Mouse (Mus musculus) spleen, postnatal 14 days (tissue): ENCODE measurements at regions not wholly inside any gene's neighbourhood (a gene's known extent, or its start where the extent isn't known, plus 50 kb on each side); places are given as distances from the start of the nearest gene placed in this dataset.

Experiments
- DNase-seq, 2 experiments: peaks; one replicate each; pipeline ENCODE4 v3.0.0; 2021 to 2022; ENCODE audit warnings: low spot score in 2 of 2

GRCm38 (mm10) chr19:21913005-21913670, 135.0 kb downstream of the Cemip2 start:
- no peak for DNase-seq

- no peak for DNase-seq
These were observed 135.8 kb downstream of the Cemip2 start for GRCm38 (mm10) chr19:21913748-21914611.

GRCm38 (mm10) chr19:21914658-21915057, 136.5 kb downstream of the Cemip2 start:
- DNase-seq: no peak

GRCm38 (mm10) chr19:21918113-21918512, 140.0 kb downstream of the Cemip2 start:
- no peak for DNase-seq

GRCm38 (mm10) chr19:21919074-21919473, 140.9 kb downstream of the Cemip2 start:
- DNase-seq: no peak

GRCm38 (mm10) chr19:21940114-21940513, 162.0 kb downstream of the Cemip2 start:
- DNase-seq: no peak

- DNase-seq: no peak
These were observed 163.6 kb downstream of the Cemip2 start for GRCm38 (mm10) chr19:21941720-21942119.

GRCm38 (mm10) chr19:21942286-21942685, 164.1 kb downstream of the Cemip2 start:
- no peak for DNase-seq

- DNase-seq: peak; percentile 9 to 24
These were observed 165.3 kb downstream of the Cemip2 start for GRCm38 (mm10) chr19:21943407-21943806.

- DNase-seq: no peak
These were observed 168.2 kb downstream of the Cemip2 start for GRCm38 (mm10) chr19:21946262-21946922.

- DNase-seq: no peak
These were observed 169.9 kb downstream of the Cemip2 start for GRCm38 (mm10) chr19:21948030-21948429.

- DNase-seq: no peak
These were observed 176.2 kb upstream of the Trpm3 start for GRCm38 (mm10) chr19:21962635-21963034.

- DNase-seq: no peak
These were observed 149.0 kb upstream of the Trpm3 start for GRCm38 (mm10) chr19:21989857-21990256.

- no peak for DNase-seq
These were observed 147.9 kb upstream of the Trpm3 start for GRCm38 (mm10) chr19:21990970-21991369.

GRCm38 (mm10) chr19:21991413-21991812, 147.4 kb upstream of the Trpm3 start:
- no peak for DNase-seq

GRCm38 (mm10) chr19:21999621-22000020, 139.2 kb upstream of the Trpm3 start:
- DNase-seq: no peak

GRCm38 (mm10) chr19:22008053-22008935, 130.6 kb upstream of the Trpm3 start:
- DNase-seq: no peak

- no peak for DNase-seq
These were observed 128.6 kb upstream of the Trpm3 start for GRCm38 (mm10) chr19:22010239-22010638.

GRCm38 (mm10) chr19:22015854-22016610, 122.8 kb upstream of the Trpm3 start:
- no peak for DNase-seq

GRCm38 (mm10) chr19:22017425-22017824, 121.4 kb upstream of the Trpm3 start:
- DNase-seq: no peak

GRCm38 (mm10) chr19:22027577-22027976, 111.3 kb upstream of the Trpm3 start:
- no peak for DNase-seq
